Mouse (Mus musculus) hindbrain, embryonic 14.5 days (tissue): ENCODE data around the gene Kcnk7. TPM values are rescaled to one million over a fixed set of nuclear protein-coding genes. Genes with fewer than 3 reads are reported as not detected.

Experiments used
- ATAC-seq: fragments of 200-750 bp; cut with Nextera tagmentation; 2 replicates; pipeline ENCODE4 v1.8.0; 2017; ENCODE audit warnings: moderate number of reproducible peaks, mild to moderate bottlenecking, moderate TSS enrichment, moderate library complexity; ENCODE audit not compliant: low FRiP score
- DNase-seq: peaks from one replicate; pipeline ENCODE4 v3.0.0-alpha.2; 2015; ENCODE audit warnings: low spot score
- H3K27ac ChIP-seq: fragments of 300-500 bp; sonication (generic); 2 replicates; pipeline ENCODE4 v1.5.1; 2014; ENCODE audit warnings: mild to moderate bottlenecking, moderate library complexity
- H3K27me3 ChIP-seq: fragments of 300-500 bp; sonication (generic); 2 replicates; pipeline ENCODE4 v1.6.1; 2014; ENCODE audit warnings: mild to moderate bottlenecking, low read length, mixed read lengths; ENCODE audit not compliant: control insufficient read depth, insufficient read depth
- H3K36me3 ChIP-seq: fragments of 300-500 bp; sonication (generic); replicated peaks from 2 replicates; pipeline ENCODE4 v1.6.1; 2014; ENCODE audit not compliant: control insufficient read depth, insufficient read depth
- H3K4me1 ChIP-seq: fragments of 300-500 bp; sonication (generic); replicated peaks from 2 replicates; pipeline ENCODE4 v1.6.1; 2014; ENCODE audit warnings: antibody characterized with exemption, low read length, mixed read lengths; ENCODE audit not compliant: control insufficient read depth, insufficient read depth
- H3K4me2 ChIP-seq: fragments of 300-500 bp; sonication (generic); replicated peaks from 2 replicates; pipeline ENCODE4 v1.6.1; 2014; ENCODE audit warnings: mild to moderate bottlenecking, moderate library complexity
- H3K4me3 ChIP-seq: fragments of 300-500 bp; sonication (generic); replicated peaks from 2 replicates; pipeline ENCODE4 v1.5.1; 2014; ENCODE audit warnings: mild to moderate bottlenecking, low read length
- H3K9ac ChIP-seq: fragments of 300-500 bp; sonication (generic); 2 replicates; pipeline ENCODE4 v1.6.1; 2014
- H3K9me3 ChIP-seq: fragments of 300-500 bp; sonication (generic); 2 replicates; pipeline ENCODE4 v1.6.1; 2016; ENCODE audit warnings: low read length; ENCODE audit not compliant: control insufficient read depth
- WGBS: fragments of 180-500 bp; shearing (Covaris S2); extraction: QIAGEN DNeasy Blood & Tissue Kit; methylation state at CpG from one replicate; pipeline ENCODE4 v1.1.7; 2014; 5-methylcytosine and 5-hydroxymethylcytosine counted together
- polyA plus RNA-seq: library from polyadenylated mRNA; unstranded; fragments of >200 nt; fragmentation: Nextera tagmentation; extraction: Ambion mirVana; gene quantifications from 2 replicates; pipeline ENCODE4 v1.2.1, GENCODE M21; 2014

The Kcnk7 gene
- polyA plus RNA-seq, 1 experiment from 2014 or later: 0.36 TPM

GRCm38 (mm10) chr19:5740320-5741317, 36.5 kb downstream of the Kcnk7 start, which contains the start of gene Ltbp3:
Ltbp3 (plus strand) TSS chr19:5740904.
- peak within 1 kb of the TSS; percentile 61 for H3K9ac ChIP-seq
- peaks cover 13% of the 10 kb centered on the region; the same call in 1 of the 2 replicates for H3K4me1 ChIP-seq
- DNase-seq: peak; percentile 67
- H3K36me3 ChIP-seq: no peaks in the 10 kb centered on the region
- peak; percentile 74 for ATAC-seq
- WGBS: 14% methylated on average over 13 of the region's 14 CpGs
- peaks cover 40% of the 10 kb centered on the region for H3K27me3 ChIP-seq
- peak within 1 kb of the TSS; percentile 84 for H3K27ac ChIP-seq
- H3K9me3 ChIP-seq: no peaks in the 10 kb centered on the region
- peak within 1 kb of the TSS; percentile 99 for H3K4me2 ChIP-seq
- H3K4me3 ChIP-seq: peak within 1 kb of the TSS; percentile 45

- peak; percentile 68 for ATAC-seq
- H3K27me3 ChIP-seq: peaks cover 51% of the 10 kb centered on the region
- no peaks in the 10 kb centered on the region for H3K36me3 ChIP-seq
- H3K4me3 ChIP-seq: peak overlapping the region; percentile 45
- DNase-seq: peak; percentile 65
- H3K4me2 ChIP-seq: peak overlapping the region; percentile 99
- H3K9me3 ChIP-seq: no peaks in the 10 kb centered on the region
- under 1% methylated on average over 53 of the region's 55 CpGs for WGBS
- H3K9ac ChIP-seq: peak overlapping the region; percentile 61
- peaks cover 24% of the 10 kb centered on the region; the same call in 1 of the 2 replicates for H3K4me1 ChIP-seq
- peak overlapping the region; percentile 84 for H3K27ac ChIP-seq
Measured at GRCm38 (mm10) chr19:5741641-5742240, 37.6 kb downstream of the Kcnk7 start.

GRCm38 (mm10) chr19:5742241-5742641, 38.1 kb downstream of the Kcnk7 start:
- peak overlapping the region; percentile 45 for H3K4me3 ChIP-seq
- no peaks in the 10 kb centered on the region for H3K36me3 ChIP-seq
- ATAC-seq (peak; percentile 28; the same call in 1 of the 2 replicates), DNase-seq (no peak)
- peaks cover 56% of the 10 kb centered on the region for H3K27me3 ChIP-seq
- peak overlapping the region; percentile 61 for H3K9ac ChIP-seq
- H3K4me2 ChIP-seq: peak overlapping the region; percentile 99
- peak overlapping the region; percentile 84 for H3K27ac ChIP-seq
- H3K9me3 ChIP-seq: no peaks in the 10 kb centered on the region
- WGBS: under 1% methylated on average over 32 of the region's 32 CpGs
- H3K4me1 ChIP-seq: peaks cover 24% of the 10 kb centered on the region; the same call in 1 of the 2 replicates

GRCm38 (mm10) chr19:5743576-5743975, 39.4 kb downstream of the Kcnk7 start:
- Histone ChIP-seq H3K9ac (no peak overlapping the region; the same call in 1 of the 2 replicates), H3K36me3 (no peaks in the 10 kb centered on the region), H3K4me1 (peaks cover 24% of the 10 kb centered on the region; the same call in 1 of the 2 replicates), H3K4me2 (peak overlapping the region; percentile 99), H3K9me3 (no peaks in the 10 kb centered on the region), H3K27me3 (peaks cover 59% of the 10 kb centered on the region), H3K27ac (no peak overlapping the region), H3K4me3 (no peak overlapping the region)
- no peak for ATAC-seq
- DNase-seq: no peak
- 51% methylated on average over 5 of the region's 5 CpGs for WGBS

- Histone ChIP-seq H3K27me3 (peaks cover 71% of the 10 kb centered on the region), H3K4me2 (peak overlapping the region; percentile 48), H3K27ac (no peak overlapping the region), H3K9ac (peak overlapping the region; percentile 51), H3K36me3 (no peaks in the 10 kb centered on the region), H3K9me3 (no peaks in the 10 kb centered on the region), H3K4me3 (peak overlapping the region; percentile 20), H3K4me1 (peaks cover 18% of the 10 kb centered on the region; the same call in 1 of the 2 replicates)
- no peak for DNase-seq
- ATAC-seq: no peak
- WGBS: 4% methylated on average over 36 of the region's 36 CpGs
Measured at GRCm38 (mm10) chr19:5745756-5746710, 41.9 kb downstream of the Kcnk7 start.

GRCm38 (mm10) chr19:5746907-5747363, 42.8 kb downstream of the Kcnk7 start:
- no peak overlapping the region for H3K9ac ChIP-seq
- no peak for DNase-seq
- H3K9me3 ChIP-seq: no peaks in the 10 kb centered on the region
- H3K36me3 ChIP-seq: no peaks in the 10 kb centered on the region
- WGBS: 22% methylated on average over 12 of the region's 12 CpGs
- H3K4me2 ChIP-seq: peak overlapping the region; percentile 48; the same call in 1 of the 2 replicates
- H3K27me3 ChIP-seq: peaks cover 80% of the 10 kb centered on the region
- H3K4me3 ChIP-seq: no peak overlapping the region
- H3K4me1 ChIP-seq: peaks cover 13% of the 10 kb centered on the region; the same call in 1 of the 2 replicates
- H3K27ac ChIP-seq: no peak overlapping the region
- no peak for ATAC-seq

GRCm38 (mm10) chr19:5749476-5749875, 45.3 kb downstream of the Kcnk7 start:
- Histone ChIP-seq H3K36me3 (no peaks in the 10 kb centered on the region; the same call in 1 of the 2 replicates), H3K9ac (no peak overlapping the region), H3K4me1 (peaks cover 13% of the 10 kb centered on the region; the same call in 1 of the 2 replicates), H3K27ac (no peak overlapping the region), H3K4me2 (no peak overlapping the region), H3K9me3 (no peaks in the 10 kb centered on the region), H3K4me3 (no peak overlapping the region), H3K27me3 (peaks cover 86% of the 10 kb centered on the region)
- DNase-seq (no peak), ATAC-seq (no peak)
- 74% methylated on average over 6 of the region's 6 CpGs for WGBS

- no peak overlapping the region for H3K9ac ChIP-seq
- ATAC-seq (no peak), DNase-seq (no peak)
- WGBS: 14% methylated on average over 22 of the region's 22 CpGs
- H3K4me1 ChIP-seq: peaks cover 8% of the 10 kb centered on the region; the same call in 1 of the 2 replicates
- H3K4me3 ChIP-seq: no peak overlapping the region
- H3K36me3 ChIP-seq: no peaks in the 10 kb centered on the region; the same call in 1 of the 2 replicates
- no peaks in the 10 kb centered on the region for H3K9me3 ChIP-seq
- peaks cover 84% of the 10 kb centered on the region for H3K27me3 ChIP-seq
- H3K4me2 ChIP-seq: no peak overlapping the region
- H3K27ac ChIP-seq: no peak overlapping the region
Measured at GRCm38 (mm10) chr19:5750951-5751350, 46.8 kb downstream of the Kcnk7 start.
